Mouse (Mus musculus) gastrocnemius, adult 8-10 months (tissue): ENCODE measurements around the gene Ldha. TPM values are rescaled to one million over a fixed set of nuclear protein-coding genes. Genes with fewer than 3 reads are reported as not detected.
A peak's percentile ranks its signal among the peaks of the same experiment; 100 is the strongest.
"Not testable (repeated sequence)": the region's sequence is repeated elsewhere in the genome, so short reads cannot be mapped to it uniquely, and the experiment has no call there.

Source experiments
- DNase-seq, 2 experiments: peaks; one replicate each; pipeline ENCODE4 v3.0.0; 2022; ENCODE audit warnings: low spot score in 2 of 2
- total RNA-seq, 4 experiments: library from RNA; stranded (reverse); gene quantifications; 2 replicates each; pipeline ENCODE4 v1.2.4; 2022

Gene Ldha
- total RNA-seq: 1,000 to 10,000 TPM; 2,911 to 3,222 (median 3,007) TPM

- DNase-seq: no peak
Measured at GRCm38 (mm10) chr7:46840787-46841525, at the start of gene Ldha. TSS of gene Ldha (plus strand) at chr7:46841475.

GRCm38 (mm10) chr7:46793871-46794270, 47.4 kb upstream of the Ldha start:
- DNase-seq: no peak

- peak; percentile 97 to 98 for DNase-seq
Measured at GRCm38 (mm10) chr7:46795287-46796205, 45.7 kb upstream of the Ldha start, which contains the start of the genes Hps5 and Gtf2h1. TSS of gene Hps5 (minus strand) at chr7:46796064. TSS of gene Gtf2h1 (plus strand) at chr7:46796103.

DNA sequence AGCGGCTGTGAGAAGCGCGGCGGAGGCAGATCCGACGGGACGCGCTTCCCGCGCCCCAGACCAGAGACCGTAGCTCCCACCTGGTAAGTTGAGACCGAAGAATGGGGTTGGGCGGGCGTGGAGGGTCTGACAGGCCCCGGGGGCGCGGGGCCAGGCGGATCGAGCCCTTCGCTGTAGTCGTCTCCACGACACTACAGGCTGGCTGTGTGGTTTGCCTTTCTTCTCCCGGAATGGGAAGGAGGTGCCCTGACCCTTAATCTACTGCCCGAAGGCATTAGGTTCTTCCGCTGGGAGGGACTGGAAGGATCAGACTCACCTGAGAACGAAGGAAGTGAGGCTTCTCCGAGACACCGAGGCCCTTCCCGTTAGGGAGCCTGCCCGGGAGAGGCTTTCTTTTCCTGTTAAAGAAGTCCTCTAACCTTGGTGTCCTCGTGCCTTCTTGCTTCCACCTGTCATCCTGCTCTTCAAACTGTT, 45.0 kb upstream of the Ldha start:
- DNase-seq: no peak

- DNase-seq: no peak
Measured at GRCm38 (mm10) chr7:46796779-46797178, 44.5 kb upstream of the Ldha start.

GRCm38 (mm10) chr7:46810325-46810724, 30.9 kb upstream of the Ldha start:
- DNase-seq: no peak

GRCm38 (mm10) chr7:46814012-46814411, 27.3 kb upstream of the Ldha start:
- no peak for DNase-seq

- DNase-seq: not testable (repeated sequence)
Measured at GRCm38 (mm10) chr7:46820876-46821632, 20.2 kb upstream of the Ldha start.

DNA sequence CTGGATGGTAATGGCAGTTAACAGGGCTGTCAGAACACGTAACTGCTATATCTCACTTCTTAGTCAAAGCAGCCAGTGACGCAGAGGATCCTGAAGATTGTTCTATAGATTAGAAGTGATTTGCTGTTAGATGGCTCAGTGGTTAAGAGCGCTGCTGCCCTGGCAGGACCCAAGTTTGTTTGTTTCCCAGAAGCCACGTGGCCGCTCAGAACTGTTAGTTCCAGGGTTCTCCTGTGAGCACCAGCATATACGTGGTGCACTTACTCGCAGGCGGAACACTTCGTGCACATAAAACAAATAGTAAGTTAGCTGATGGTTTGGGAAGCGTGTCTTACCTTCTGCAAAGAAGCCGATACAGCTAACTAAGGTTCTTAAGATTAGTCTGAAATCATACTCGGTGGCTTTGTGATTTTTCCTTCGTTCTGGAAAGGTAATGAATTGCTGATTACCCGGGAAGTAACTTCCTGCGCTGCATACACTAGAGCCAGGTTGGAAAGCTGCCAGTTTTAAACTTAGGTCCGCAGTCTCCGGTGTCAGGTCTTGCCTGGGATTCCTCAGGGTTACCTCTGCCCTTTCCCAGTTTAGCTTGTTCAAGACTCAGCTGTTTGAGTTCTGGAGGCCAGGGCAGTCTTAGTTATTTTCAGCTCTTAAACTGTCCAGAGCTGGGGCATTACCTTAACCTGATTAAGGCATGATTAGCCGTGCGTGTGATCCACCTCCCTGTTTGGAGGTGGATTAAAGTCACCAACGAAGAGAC, 14.1 kb upstream of the Ldha start:
- DNase-seq: peak; percentile 47 to 61

- DNase-seq: no peak
Measured at GRCm38 (mm10) chr7:46827803-46828184, 13.5 kb upstream of the Ldha start.

DNA sequence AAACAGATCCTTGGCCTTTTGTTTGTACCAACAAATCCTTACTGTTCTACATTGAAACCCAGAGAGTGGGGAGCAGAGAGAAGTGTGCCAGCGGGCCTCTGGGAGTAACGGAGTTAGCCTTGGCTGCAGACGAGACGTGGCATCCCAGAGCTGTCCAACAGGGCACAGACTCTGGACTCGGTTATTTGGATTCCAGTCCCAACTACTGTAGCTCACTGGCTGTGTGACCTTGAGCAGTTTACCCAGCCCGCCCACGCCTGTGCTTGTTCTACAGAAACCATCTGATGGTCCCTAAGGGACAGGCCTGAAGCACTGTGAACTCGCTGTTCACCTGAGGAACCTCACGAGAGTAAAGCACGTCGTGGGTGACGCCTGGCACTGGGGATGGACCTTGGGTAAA, 11.4 kb upstream of the Ldha start:
- no peak for DNase-seq

DNA sequence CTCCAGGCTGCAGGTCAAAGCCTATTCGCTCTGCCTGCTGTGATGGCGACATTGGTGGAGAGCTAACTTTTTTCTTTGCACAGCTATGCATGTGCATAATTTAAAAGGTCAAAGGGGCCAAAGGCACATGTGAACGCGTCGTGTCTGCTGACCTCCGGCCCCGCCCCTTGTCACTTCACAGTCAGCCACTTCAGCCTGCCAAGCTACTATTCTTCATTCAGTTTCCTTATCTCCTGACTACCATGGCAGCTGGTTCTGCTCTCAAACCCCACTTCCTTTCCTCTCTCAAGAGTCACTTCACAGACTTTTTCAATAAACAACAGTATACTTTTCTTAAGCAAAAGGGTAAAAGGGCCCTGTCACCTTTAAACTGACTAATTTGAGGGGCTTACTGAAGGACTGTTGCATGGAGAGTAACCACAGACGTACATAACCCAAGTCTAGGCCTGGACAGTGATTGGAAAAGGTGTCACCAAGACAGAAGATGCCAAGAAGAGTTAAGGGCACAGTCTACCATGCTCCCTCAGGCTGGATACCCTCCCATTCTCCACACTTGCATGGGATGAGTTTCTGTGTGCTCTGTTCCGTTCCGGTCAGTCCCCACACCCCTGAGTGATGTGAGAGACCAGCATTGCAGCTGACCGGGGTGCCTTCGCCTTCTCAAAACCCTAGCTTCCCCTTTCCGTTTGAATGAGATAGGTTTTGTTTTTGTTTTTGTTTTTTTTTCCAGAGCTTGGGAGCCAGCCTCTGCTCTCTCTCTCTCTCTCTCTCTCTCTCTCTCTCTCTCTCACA, 10.3 kb upstream of the Ldha start:
- no peak for DNase-seq

DNA sequence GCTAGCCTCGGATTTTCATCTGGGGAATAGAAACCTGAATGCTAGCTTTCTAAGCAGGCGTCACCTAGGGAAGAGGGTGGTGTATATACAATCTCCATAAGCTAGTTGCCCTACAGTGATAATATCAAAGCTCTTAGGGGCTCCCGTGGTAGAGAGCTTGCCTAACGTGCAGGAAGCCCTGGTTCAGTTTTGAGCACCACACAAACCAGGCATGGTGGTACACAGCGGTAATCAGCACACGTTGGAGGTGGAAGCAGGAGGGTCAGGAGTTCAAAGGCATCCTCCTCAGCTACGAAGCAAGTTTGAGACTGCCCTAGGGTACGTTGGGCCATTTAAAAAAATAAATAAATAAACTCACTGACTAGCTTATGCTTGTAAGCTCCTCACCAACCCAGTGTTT, 9.6 kb upstream of the Ldha start:
- no peak for DNase-seq

DNA sequence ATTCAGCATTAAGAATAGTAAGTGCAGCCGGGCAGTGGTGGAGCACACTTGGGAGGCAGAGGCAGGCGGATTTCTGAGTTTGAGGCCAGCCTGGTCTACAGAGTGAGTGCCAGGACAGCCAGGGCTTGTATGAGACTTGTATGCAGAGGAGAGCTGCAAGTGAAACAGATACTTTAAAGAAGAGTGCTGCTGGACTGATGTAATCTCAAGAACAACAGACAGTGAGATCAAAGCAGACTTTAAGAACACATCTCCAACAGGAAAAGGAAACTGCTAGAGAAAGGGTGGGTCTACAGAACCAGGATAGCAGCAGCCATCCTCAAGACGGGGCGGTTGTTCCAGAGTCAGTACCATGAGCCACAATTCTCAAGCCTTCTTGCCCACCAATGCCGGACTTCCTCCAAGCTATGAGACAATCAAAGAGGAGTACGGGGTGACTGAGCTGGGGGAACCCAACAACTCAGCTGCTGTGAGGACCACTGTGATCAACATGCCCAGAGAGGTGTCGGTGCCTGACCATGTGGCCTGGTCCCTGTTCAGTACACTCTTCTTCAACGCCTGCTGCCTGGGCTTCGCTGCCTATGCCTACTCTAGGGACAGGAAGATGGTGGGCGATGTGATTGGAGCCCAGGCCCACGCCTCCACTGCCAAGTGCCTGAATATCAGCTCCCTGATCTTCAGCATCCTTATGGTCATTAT, 9.0 kb upstream of the Ldha start:
- DNase-seq: not testable (repeated sequence)

- no peak for DNase-seq
Measured at GRCm38 (mm10) chr7:46833266-46833665, 8.0 kb upstream of the Ldha start.

- no peak for DNase-seq
Measured at GRCm38 (mm10) chr7:46833670-46834255, 7.5 kb upstream of the Ldha start.

DNA sequence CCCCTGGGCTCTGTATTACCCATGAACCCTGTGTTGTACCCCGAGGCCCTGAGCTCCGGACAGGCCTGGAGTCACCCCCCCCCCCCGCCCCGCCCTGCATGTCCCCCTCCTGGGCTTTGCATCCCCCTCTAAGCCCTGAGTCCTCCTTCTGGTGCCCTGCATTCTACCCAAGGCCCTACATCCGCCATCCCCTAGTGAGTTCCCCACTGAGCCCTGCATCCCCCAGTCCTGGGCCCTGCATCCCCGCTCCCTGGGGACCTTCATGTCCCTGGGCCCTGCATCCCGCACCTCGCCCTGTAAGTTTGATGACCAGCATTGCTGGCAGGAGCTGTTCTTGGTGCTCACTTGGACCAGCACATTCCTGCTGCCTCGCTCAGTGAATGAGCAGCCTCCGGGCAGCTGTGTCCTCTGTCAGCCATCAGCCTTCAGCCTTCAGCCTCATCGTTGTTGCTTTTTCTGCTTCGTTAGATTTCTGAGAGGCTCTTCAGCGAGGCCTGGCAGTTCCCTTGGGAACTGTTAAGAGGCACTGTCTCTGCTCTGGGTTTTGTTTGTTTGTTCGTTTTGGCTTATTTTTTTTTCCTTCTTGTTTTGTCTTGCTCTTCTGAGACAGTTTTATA, 6.2 kb upstream of the Ldha start:
- DNase-seq: no peak

- no peak for DNase-seq
Measured at GRCm38 (mm10) chr7:46836357-46836756, 4.9 kb upstream of the Ldha start.
